Mouse (Mus musculus): ENCODE data around the gene Selenok.

- TF ChIP-seq POLR2A (IDR thresholded peaks at IDR 0.05; ENCODE audit: borderline replicate concordance, extremely low read depth, insufficient read depth, insufficient read length, poor library complexity, severe bottlenecking), result no peak
- TF ChIP-seq CTCF (IDR thresholded peaks at IDR 0.05; ENCODE audit: borderline replicate concordance, extremely low read depth, insufficient read depth, insufficient read length), result no peak
These were observed 48.6 kb downstream of the Selenok start for GRCm38 (mm10) chr14:30016666-30017065.

Measured in brain, embryonic 14.5 days (tissue).